Mouse (Mus musculus): ENCODE measurements around the gene Tspan9. TPM values are rescaled to one million over a fixed set of nuclear protein-coding genes. Genes with fewer than 3 reads are reported as not detected.

Tspan9 gene
- polyA plus RNA-seq, 1 experiment from 2014 or later = 34.5 TPM

DNA sequence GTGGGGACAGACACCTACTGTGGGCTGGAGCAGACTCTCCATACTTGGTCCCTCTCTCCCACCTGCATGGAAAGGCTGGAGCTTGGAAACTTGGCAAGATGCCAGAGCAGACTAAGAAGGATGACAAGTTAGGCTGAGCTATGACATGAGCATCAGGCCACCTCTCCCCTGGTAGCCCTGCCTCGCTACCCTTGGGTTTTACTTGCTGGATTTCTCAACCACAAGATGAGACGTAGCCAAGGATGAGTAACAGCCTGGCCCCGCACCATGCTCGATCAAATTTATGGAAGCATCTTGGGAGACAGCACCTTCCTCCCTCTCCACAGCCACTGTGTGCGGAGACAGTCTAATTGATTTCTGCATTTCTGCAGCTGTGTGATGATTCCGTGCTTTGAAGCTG, 28.3 kb downstream of the Tspan9 start:
- no peak overlapping the region for H3K4me3 ChIP-seq (replicated peaks)
- no peak overlapping the region for H3K4me2 ChIP-seq
- no peaks in the 10 kb centered on the region for H3K27me3 ChIP-seq
- H3K27ac ChIP-seq = no peak overlapping the region
- H3K9me3 ChIP-seq = no peaks in the 10 kb centered on the region
- no peaks in the 10 kb centered on the region for H3K36me3 ChIP-seq (replicated peaks)
- H3K9ac ChIP-seq = no peak overlapping the region
- ATAC-seq (ENCODE audit: low FRiP score) = 0 out of 2 replicates have a peak, but pooled peaks have one; percentile 21
- whole genome bisulfite sequencing = 95% methylated on average over 6 of the region's 6 CpGs
- peaks cover 22% of the 10 kb centered on the region for H3K4me1 ChIP-seq

DNA sequence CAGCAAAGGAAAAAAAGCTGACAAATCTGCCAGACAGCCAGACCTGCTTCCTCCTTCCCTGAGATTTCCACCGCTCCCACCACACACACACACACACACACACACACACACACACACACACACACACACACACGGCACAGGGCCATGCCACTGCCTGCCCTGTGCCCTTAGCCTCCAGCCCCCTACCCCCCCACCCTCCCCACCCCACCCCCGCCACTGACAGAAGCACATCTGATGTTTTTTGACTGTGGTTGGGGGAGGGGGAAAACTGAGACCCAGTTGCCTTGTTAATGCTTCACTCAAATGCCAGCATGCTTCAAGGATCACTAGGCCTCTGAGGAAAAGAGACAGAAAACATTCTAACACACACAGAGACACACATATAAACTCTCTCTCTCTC, 30.8 kb downstream of the Tspan9 start:
- Histone ChIP-seq H3K9ac (no peak overlapping the region), H3K36me3 (replicated peaks) (no peaks in the 10 kb centered on the region), H3K9me3 (no peaks in the 10 kb centered on the region), H3K4me1 (peaks cover 22% of the 10 kb centered on the region), H3K27ac (peak overlapping the region; percentile 53; the same call in 1 of the 2 replicates), H3K4me2 (no peak overlapping the region), H3K4me3 (replicated peaks) (no peak overlapping the region), H3K27me3 (no peaks in the 10 kb centered on the region)
- WGBS = 43% methylated on average over 3 of the region's 3 CpGs
- no peak for ATAC-seq (ENCODE audit: low FRiP score)

DNA sequence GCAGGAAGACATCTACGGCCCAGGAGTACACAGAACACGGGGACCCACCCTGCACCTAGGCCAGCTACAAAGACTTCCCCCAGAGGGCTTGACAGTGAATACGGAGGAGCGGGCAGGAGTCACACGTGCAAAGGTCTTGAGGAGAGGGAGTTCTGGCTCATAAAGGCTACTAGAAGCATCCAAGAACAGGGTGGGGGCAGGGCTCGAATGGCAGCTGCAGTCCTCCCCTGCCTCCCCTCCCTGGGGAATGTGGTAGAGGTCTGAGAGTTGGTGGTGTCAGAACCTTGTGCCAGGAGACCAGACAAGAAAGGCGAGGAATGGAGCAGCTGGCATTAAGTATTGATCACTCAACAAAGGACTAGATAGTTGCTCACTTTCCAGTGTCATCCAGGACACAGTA, 31.6 kb downstream of the Tspan9 start:
- Histone ChIP-seq H3K9ac (no peak overlapping the region), H3K27me3 (no peaks in the 10 kb centered on the region), H3K4me1 (peaks cover 22% of the 10 kb centered on the region), H3K4me2 (no peak overlapping the region), H3K9me3 (no peaks in the 10 kb centered on the region), H3K4me3 (replicated peaks) (no peak overlapping the region), H3K36me3 (replicated peaks) (no peaks in the 10 kb centered on the region), H3K27ac (no peak overlapping the region)
- 70% methylated on average over 7 of the region's 7 CpGs for WGBS
- ATAC-seq (ENCODE audit: low FRiP score) = no peak; the same call in 1 of the 2 replicates

DNA sequence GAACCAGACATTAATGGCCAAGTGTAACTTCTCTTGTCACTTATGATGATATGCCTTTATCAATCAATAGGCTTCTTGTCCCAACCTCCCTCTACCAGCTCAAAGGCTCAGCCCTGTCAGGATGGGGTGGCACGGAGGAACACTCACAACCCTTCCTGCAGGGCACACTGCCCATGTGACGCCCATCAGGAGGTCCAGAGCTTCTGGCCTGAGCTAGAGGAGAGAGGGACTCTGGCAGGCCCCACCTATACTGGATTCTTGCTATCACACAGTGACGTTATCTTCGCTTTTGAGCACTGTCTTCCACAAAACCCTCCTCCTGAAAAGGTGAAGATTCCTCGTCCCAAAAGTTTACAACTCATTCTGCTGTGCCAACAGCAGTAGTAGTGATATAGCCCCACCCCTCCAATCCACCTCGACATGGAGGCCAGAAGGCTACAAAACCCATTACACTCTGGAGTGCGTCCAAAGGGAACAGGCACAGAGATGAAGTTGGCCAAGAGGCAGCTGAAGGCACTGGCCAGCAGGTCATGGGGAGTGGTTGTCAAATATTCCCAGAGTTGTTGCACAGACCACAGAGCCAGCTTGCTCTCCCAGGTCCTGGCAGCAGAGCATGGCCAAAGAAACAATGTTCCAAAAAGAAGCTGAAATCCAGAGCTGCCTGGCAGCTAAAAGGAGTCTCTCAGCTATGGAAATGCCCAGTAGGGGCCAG, 34.9 kb downstream of the Tspan9 start:
- H3K27me3 ChIP-seq = no peaks in the 10 kb centered on the region
- H3K27ac ChIP-seq = no peak overlapping the region
- no peak overlapping the region for H3K4me2 ChIP-seq
- H3K9me3 ChIP-seq = no peaks in the 10 kb centered on the region
- H3K4me1 ChIP-seq = peaks cover 34% of the 10 kb centered on the region
- no peak for ATAC-seq (ENCODE audit: low FRiP score)
- no peak overlapping the region for H3K9ac ChIP-seq
- no peaks in the 10 kb centered on the region for H3K36me3 ChIP-seq (replicated peaks)
- WGBS = 83% methylated on average over 7 of the region's 7 CpGs
- H3K4me3 ChIP-seq (replicated peaks) = no peak overlapping the region

DNA sequence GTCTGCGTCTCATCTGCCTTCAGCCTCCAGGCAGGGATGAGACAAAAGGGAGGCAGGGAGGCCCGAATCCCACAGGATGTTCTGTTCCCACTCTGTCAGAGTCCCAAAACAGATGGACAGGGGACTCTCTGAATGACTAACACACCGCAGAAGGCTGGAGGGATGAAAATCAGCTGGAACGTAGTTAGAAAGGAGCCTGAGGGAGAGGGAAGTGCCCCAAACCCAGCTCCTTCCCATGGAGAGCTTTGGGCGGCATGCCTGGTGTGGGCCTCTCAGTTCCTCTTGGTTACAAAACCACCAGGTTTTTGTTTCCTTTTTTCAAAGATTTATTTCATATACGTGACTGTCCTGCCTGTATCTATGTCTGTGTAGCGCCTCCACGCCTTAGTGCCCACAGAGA, 35.7 kb downstream of the Tspan9 start:
- Histone ChIP-seq H3K4me1 (peaks cover 32% of the 10 kb centered on the region), H3K36me3 (replicated peaks) (no peaks in the 10 kb centered on the region), H3K27me3 (no peaks in the 10 kb centered on the region), H3K4me3 (replicated peaks) (no peak overlapping the region), H3K9me3 (no peaks in the 10 kb centered on the region), H3K27ac (no peak overlapping the region), H3K4me2 (no peak overlapping the region), H3K9ac (no peak overlapping the region)
- ATAC-seq (ENCODE audit: low FRiP score) = no peak
- WGBS = 81% methylated on average over 8 of the region's 8 CpGs

DNA sequence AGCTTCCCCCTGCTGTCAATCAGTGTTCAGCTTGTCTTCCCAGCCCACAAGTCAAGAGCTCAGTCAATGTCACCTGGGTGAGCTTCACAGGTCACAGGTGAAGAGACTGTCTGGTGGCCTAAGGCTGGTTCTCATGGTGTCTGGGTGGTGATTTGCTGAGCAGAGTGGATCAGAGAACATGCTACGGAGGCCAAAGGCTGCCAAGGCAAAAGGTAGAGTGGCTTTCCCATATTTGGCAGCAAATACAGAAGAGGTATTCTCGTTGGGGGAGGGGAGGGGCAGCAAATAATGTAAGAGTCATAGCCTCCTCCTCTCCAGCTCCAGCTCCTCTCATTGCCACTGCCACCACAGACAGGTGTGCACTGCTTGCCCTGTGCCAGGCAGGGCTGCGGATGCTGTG, 37.2 kb downstream of the Tspan9 start:
- Histone ChIP-seq H3K4me3 (replicated peaks) (no peak overlapping the region), H3K27ac (no peak overlapping the region), H3K36me3 (replicated peaks) (no peaks in the 10 kb centered on the region), H3K4me1 (peaks cover 24% of the 10 kb centered on the region), H3K4me2 (no peak overlapping the region), H3K9me3 (no peaks in the 10 kb centered on the region), H3K9ac (no peak overlapping the region), H3K27me3 (no peaks in the 10 kb centered on the region)
- ATAC-seq (ENCODE audit: low FRiP score) = no peak
- WGBS = 85% methylated on average over 3 of the region's 3 CpGs

DNA sequence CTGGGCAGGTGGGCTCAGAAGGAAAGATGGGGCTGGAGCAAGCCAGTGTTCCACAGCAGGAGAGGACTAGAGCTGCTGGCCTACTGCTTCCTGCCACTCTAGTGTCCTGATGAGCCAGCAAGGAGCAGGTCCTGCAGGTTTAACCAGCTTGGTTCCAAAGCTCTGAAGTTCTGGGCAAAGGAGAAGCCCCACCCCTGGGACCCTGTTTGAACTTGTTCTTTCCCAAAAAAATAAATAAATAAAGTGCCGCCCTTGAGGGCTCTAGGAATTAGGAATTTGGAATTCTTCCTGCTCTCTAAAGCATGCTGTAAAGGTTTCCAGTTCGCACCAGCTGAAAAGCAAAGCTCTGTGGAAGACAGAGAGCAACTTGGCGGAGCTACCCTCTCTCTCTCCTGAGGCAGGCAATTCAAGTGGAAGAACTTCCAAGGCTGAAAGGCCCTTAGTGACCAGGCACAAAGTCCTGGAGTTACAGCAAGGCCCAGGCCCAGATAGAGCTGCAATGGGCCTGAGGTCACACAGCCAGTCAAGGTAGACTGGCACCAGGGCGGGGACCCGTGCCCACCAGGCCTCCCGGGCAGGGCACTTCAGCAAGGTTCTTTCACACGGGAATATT, 38.6 kb downstream of the Tspan9 start:
- no peaks in the 10 kb centered on the region for H3K27me3 ChIP-seq
- WGBS = 72% methylated on average over 7 of the region's 7 CpGs
- H3K4me2 ChIP-seq = no peak overlapping the region
- H3K27ac ChIP-seq = no peak overlapping the region
- H3K9me3 ChIP-seq = no peaks in the 10 kb centered on the region
- H3K4me3 ChIP-seq (replicated peaks) = no peak overlapping the region
- H3K4me1 ChIP-seq = peaks cover 24% of the 10 kb centered on the region
- no peak overlapping the region for H3K9ac ChIP-seq
- ATAC-seq (ENCODE audit: low FRiP score) = no peak
- no peaks in the 10 kb centered on the region for H3K36me3 ChIP-seq (replicated peaks)

DNA sequence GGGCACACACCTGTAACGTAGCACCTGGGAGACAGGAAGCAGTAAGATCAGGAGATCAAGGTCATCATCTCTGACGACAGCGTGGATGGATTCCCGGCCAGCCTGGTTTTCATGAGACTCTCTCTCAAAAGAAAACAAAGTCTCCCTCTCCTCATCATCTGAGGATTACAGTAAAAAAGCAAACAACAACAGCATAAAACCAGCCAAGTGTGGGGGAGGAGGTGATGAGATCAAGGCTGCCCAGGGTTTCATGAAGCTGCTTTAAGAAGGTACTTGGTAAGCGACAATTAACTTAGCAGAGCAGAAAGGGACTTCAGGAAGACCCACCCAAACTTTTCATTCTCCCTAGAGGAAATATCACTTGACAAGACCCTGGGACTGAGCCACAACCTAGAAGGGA, 39.5 kb downstream of the Tspan9 start:
- Histone ChIP-seq H3K36me3 (replicated peaks) (no peaks in the 10 kb centered on the region), H3K9ac (no peak overlapping the region), H3K4me3 (replicated peaks) (no peak overlapping the region), H3K4me1 (peaks cover 26% of the 10 kb centered on the region), H3K4me2 (no peak overlapping the region), H3K27ac (no peak overlapping the region), H3K27me3 (no peaks in the 10 kb centered on the region), H3K9me3 (no peaks in the 10 kb centered on the region)
- WGBS = 84% methylated on average over 5 of the region's 5 CpGs
- no peak for ATAC-seq (ENCODE audit: low FRiP score)

DNA sequence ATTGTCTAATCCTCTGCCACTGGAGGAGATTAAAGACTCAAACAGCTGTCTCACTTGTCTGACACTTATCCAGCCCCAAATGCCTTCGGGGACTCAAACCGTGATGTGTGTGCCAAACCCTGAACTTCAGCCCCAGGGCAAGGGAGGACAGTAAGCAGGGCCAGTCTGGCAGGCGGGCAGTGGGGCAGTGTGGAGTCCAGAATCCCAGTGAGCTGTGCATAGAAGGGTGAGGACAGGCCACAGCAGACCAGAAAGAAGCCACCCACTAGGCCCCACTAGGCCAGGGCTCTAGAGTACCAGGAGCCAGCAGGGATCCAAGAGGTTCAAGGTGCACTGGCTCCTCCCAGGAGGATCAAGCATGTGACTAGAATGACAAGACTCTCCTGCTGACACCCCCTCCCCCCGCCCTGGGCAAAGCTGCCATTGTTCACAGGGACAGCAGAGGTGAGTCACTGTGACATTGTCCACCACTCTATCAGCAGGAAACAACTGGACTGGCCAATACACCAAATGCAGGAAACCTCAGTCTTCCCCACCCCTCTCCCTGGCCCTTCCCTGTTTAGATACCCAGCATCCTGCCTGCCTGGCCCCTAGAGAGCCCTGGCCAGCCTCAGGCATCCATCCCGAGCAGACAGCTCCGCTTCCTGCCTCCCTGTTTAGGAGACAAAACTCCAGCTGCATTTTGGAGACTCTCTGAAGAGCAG, 40.9 kb downstream of the Tspan9 start:
- H3K4me3 ChIP-seq (replicated peaks) = no peak overlapping the region
- H3K9me3 ChIP-seq = no peaks in the 10 kb centered on the region
- peak overlapping the region; percentile 46; the same call in 1 of the 2 replicates for H3K27ac ChIP-seq
- H3K4me2 ChIP-seq = no peak overlapping the region
- ATAC-seq (ENCODE audit: low FRiP score) = no peak
- H3K4me1 ChIP-seq = peaks cover 26% of the 10 kb centered on the region
- H3K9ac ChIP-seq = no peak overlapping the region
- H3K36me3 ChIP-seq (replicated peaks) = no peaks in the 10 kb centered on the region
- H3K27me3 ChIP-seq = no peaks in the 10 kb centered on the region
- 55% methylated on average over 6 of the region's 6 CpGs for WGBS

DNA sequence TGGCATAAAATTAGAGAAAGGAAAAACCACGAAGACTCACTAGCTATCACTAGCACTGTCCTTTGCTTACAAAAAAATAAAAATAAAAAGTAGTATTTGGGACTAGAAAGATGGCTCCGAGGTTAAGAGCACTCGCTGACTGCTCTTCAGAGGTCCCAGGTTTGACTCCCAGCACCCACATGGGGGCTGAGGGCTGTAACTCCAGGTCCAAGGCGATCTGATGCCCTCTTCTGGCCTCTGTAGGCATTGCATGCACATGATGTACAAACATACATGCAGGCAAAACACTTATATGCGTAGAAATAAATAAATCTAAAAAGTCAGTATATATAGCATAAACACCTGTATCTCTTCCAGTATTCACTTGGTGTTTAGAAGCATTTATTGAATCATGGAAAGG, 43.5 kb downstream of the Tspan9 start:
- no peak for ATAC-seq (ENCODE audit: low FRiP score)
- WGBS = 80% methylated on average over 5 of the region's 5 CpGs

DNA sequence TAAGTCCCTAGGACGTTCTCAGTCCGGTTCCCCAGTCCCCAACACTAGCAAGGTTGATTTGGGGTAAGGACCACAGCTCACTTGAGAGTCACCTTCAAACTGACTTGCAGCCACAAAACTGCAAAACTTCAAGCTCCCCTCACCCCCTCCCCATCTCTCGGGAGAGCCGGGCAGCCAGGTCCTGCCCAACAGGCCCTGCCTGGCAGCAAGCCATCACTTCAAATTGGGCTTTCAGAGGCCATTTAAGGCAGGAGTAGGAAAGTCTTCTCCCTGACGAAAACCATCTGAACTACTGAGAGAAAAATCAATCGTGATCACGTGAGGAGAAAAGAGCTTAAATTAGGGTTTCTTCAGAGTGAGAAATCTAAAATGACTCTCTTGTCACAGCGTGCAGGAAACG, 44.2 kb downstream of the Tspan9 start:
- H3K27ac ChIP-seq = no peak overlapping the region
- peaks cover 4% of the 10 kb centered on the region; the same call in 1 of the 2 replicates for H3K27me3 ChIP-seq
- ATAC-seq (ENCODE audit: low FRiP score) = no peak
- H3K9ac ChIP-seq = no peak overlapping the region
- H3K4me1 ChIP-seq = peaks cover 14% of the 10 kb centered on the region
- H3K9me3 ChIP-seq = no peaks in the 10 kb centered on the region
- whole genome bisulfite sequencing = 77% methylated on average over 9 of the region's 9 CpGs
- no peaks in the 10 kb centered on the region for H3K36me3 ChIP-seq (replicated peaks)
- no peak overlapping the region for H3K4me3 ChIP-seq (replicated peaks)
- H3K4me2 ChIP-seq = no peak overlapping the region

More for the DNA sequence above, 43.5 kb downstream of the Tspan9 start:
- H3K9ac ChIP-seq = no peak overlapping the region
- no peak overlapping the region for H3K27ac ChIP-seq
- no peak overlapping the region for H3K4me2 ChIP-seq
- H3K27me3 ChIP-seq = peaks cover 4% of the 10 kb centered on the region; the same call in 1 of the 2 replicates
- H3K36me3 ChIP-seq (replicated peaks) = no peaks in the 10 kb centered on the region
- no peak overlapping the region for H3K4me3 ChIP-seq (replicated peaks)
- peaks cover 14% of the 10 kb centered on the region for H3K4me1 ChIP-seq
- no peaks in the 10 kb centered on the region for H3K9me3 ChIP-seq

DNA sequence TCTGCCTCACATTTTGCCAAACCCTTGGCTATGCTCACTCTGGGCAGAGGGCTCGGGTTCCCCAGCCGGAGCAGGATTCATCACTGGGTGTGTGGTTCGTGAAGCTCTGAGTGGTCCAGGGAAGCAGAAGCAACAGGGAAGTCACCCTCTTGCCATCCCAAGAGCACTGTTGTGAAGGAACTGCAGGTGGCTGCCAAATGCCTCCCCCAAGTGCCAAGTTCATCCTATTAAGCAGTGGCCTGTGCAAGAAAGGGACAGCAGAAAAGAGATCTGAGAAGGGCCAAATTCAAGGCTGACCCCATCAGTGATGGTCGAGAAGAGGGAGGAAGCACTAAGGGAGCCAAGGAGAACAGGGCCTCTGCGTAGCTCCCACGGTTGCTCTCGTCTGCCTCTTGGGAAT, 46.9 kb downstream of the Tspan9 start:
- no peak overlapping the region for H3K9ac ChIP-seq
- H3K9me3 ChIP-seq = no peaks in the 10 kb centered on the region
- 90% methylated on average over 7 of the region's 7 CpGs for WGBS
- H3K4me1 ChIP-seq = peaks cover 3% of the 10 kb centered on the region; the same call in 1 of the 2 replicates
- no peak overlapping the region for H3K4me3 ChIP-seq (replicated peaks)
- H3K27me3 ChIP-seq = peaks cover 4% of the 10 kb centered on the region; the same call in 1 of the 2 replicates
- no peak overlapping the region for H3K27ac ChIP-seq
- no peak for ATAC-seq (ENCODE audit: low FRiP score)
- no peak overlapping the region for H3K4me2 ChIP-seq
- no peaks in the 10 kb centered on the region for H3K36me3 ChIP-seq (replicated peaks)

All from forebrain, embryonic 12.5 days (tissue).